Mouse (Mus musculus) CD4-positive helper T cell, adult 2 months (primary cell): ENCODE measurements around the gene Xrcc1.

ENCODE experiments used
- DNase-seq: peaks from one replicate; pipeline ENCODE4 v3.0.0-alpha.2; 2012; ENCODE audit warnings: low read depth, missing footprints, low spot score

The Xrcc1 gene

GRCm38 (mm10) chr7:24528861-24529260 lies 17.2 kb upstream of the Xrcc1 start:
- DNase-seq = no peak

DNA sequence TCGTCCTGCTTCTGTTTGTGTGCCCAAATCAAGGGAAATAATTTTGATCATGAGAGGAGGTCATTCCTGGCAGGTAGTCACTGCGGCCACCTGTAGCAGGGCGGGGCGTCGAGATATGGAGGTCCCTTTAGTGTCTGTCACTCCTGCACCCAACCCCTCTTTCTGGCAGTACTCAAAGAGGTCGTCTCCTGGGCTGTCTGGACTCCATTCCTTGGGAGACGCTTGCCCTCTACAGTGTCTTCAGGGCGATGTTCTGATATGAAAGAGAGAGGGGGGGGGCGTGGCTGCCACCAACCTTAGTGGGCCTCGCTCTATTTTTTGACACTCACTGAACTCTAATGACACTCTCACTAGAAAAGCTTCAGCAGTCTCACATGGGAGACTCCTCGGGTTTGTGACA lies 16.5 kb upstream of the Xrcc1 start:
- no peak for DNase-seq

GRCm38 (mm10) chr7:24530062-24530931 lies 15.8 kb upstream of the Xrcc1 start, which contains the start of gene Irgq:
TSS of gene Irgq (plus strand) at chr7:24530689.
- peak; percentile 99 for DNase-seq

GRCm38 (mm10) chr7:24531211-24531971 lies 14.7 kb upstream of the Xrcc1 start:
- peak; percentile 67 for DNase-seq

DNA sequence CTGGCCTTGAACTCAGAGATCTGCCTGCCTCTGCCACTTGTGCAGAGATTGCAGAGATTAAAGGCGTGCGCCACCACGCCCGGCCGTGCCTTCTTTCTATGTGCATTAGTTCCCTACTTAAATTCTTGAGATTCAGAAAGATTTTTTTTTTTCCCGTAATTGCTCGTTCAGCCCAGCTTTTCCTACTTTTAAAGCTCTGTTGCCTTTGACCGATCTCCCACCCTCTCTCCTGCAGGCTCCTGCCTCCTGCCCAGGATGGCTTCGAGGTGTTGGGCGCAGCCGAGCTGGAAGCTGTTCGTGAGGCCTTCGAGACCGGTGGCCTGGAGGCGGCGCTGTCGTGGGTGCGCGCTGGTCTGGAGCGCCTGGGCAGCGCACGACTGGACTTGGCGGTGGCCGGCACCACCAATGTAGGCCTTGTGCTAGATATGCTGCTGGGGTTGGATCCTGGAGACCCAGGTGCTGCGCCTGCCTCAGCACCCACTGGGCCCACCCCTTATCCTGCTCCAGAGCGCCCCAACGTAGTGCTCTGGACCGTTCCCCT lies 13.0 kb upstream of the Xrcc1 start:
- DNase-seq = no peak

- no peak for DNase-seq
Measured at GRCm38 (mm10) chr7:24533806-24534205, 12.3 kb upstream of the Xrcc1 start.

DNA sequence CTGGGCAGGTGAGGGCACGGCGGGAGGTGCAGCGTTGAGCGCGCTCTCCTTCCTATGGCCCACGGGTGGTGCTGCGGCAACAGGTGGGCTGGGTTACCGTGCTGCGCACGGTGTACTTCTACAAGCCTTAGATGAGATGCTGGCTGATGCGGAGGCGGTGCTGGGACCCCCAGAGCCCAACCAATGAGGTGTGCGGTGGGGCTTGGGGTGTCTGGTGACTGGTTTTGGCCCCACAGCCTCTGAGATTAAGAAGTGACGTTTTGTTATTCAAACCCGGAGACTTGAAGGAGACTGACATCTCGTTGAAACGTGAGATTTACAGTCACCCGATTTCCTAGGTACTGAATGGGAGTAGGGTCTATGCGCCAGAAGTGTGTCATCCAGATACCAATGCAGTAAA lies 11.8 kb upstream of the Xrcc1 start:
- DNase-seq = no peak

DNA sequence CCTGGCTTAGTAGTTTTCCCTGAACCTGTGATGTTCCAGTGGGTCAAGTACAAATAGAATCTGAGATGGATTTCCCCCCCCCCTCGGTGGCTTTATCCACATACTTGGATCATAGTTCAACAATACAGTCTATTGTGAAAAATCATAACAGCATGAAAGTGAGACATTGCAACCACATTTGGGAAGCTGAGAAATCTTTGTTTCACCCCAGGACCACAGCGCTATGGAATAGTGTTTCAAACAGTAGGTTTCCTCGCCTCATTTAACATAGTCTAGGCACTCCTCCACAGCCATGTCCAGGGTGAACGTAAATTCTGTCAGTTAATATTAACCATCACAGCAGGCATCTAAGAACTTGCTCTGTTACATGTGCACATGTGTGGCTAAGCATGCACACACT lies 9.0 kb upstream of the Xrcc1 start:
- DNase-seq = no peak

DNA sequence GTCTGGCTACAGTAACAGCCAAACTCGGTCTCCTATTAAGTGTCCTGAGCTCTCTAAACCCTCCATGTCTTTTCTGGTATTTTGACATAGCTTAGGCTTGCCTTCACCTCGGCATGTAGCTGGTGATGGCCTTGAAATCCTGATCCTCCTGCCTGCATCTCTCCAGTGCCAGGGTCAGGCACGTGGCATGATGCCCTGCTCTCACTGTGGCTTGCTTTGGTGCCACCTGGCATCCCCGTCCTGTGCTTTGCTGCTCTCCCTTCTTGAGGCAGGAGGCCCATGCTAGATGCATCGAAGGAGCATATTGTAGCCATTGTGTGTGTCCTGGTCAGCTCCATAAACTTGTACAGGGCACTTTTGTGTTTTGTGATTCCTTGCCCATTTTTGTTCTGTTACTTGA lies 8.5 kb upstream of the Xrcc1 start:
- no peak for DNase-seq

DNA sequence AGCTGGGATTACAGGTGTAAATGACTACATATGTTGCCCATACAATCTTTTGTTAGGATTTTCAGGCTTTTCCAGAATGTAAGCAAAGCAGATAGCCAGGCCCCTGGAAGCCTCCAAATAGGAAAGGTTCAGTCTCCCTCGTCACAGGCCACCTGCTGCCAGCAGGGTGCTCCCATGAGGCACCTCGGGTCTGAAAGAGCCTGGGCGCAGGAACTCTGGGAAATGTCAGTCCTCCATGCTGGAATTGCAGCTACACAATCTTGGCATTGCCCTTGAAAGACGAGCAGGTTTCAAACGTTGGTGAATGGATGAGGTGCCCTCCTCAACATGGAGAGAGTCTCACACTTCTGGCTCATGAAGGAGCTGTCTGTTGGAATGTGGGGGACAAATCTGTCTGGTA lies 7.9 kb upstream of the Xrcc1 start:
- no peak for DNase-seq

DNA sequence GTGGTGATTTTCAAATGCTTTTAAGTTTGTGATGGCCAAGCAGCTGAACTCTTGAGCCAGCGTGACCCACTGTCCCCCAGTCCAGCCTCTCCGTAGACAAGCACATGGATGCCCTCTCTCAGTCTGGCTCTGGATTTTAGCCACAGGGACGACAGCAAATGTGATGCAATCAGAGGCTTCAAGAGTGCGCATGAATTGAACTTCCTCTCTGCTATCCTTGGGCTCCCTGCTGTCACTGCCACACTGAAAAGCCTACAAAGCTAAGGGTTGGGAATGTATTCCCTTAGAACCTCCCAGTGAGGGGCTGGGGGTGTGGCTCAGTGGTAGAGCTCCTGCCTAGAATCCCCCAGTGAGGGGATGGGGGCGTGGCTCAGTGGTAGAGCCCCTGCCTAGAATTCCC lies 7.4 kb upstream of the Xrcc1 start:
- DNase-seq = no peak

DNA sequence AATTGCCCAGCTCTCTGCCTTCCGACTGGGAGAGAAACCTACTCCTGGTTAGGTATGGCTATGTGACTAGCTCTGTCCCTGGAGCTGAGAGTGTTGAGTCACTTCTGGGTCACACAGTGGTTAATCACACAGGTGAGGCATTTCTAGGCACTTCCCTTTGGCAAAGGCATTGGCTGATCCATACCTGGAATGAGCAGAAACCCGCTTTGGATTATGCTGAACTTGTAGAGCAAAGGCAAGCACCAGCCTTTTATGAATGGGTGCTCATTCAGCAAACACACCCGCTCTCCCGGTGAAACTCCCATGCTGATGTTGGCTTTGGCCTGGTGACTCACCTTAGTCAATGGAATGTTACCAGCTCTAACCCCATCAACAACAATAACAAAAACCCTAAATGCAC lies 6.4 kb upstream of the Xrcc1 start:
- no peak for DNase-seq

DNA sequence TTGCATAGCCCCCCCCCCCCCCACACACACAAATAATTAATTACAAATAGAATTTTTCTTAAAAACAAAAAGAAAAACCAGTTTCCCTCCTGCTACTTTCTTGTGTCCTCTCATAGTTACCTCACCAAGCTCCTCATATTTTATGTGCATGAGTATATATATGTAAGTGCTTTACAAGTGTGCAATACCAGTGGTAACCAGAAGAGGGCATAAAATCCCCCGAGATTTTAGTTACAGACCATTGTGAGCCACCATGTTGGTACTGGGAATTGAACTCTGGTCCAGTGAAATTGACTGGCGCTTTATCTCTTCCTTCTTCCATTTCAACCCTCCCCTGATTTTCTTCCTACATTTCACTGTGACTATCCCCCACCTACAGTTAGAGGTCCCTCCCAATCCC lies 1.6 kb upstream of the Xrcc1 start:
- DNase-seq = peak; percentile 29

DNA sequence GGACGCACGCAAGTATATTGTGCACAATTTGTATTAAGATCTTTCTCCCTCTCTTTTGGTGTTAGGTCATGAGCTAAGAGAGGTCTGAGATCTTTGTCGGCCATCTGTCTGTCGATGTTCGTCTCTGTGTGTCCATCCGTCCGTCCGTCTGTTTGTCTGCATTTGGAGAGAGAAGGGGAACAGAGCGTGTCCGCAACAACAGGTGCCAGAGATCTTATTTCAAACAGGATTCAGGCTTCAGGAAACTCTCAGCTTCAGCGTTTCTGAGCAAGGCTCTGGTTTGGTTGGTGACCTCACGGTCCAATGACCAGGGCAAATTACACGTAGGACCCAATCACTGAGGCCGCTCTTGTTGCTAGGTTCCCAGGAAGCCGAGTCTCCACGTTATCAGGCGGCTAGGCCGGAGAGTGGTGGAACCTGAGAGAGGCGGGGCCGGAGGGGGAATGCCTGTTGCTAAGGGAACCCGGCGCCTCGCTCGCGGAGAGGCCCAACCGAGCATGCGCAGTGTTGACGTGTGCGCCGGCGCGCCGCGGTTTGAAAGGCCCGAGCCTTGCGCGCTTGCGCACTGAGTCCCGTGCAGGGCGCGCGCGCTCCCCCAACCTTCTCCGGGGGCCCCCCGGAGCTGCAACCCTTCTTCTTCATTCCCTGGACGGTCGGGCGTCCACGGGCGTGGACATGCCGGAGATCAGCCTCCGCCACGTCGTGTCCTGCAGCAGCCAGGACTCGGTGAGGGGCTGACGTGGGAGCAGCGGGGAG lies 723 bp downstream of the Xrcc1 start:
- DNase-seq = peak; percentile 97

DNA sequence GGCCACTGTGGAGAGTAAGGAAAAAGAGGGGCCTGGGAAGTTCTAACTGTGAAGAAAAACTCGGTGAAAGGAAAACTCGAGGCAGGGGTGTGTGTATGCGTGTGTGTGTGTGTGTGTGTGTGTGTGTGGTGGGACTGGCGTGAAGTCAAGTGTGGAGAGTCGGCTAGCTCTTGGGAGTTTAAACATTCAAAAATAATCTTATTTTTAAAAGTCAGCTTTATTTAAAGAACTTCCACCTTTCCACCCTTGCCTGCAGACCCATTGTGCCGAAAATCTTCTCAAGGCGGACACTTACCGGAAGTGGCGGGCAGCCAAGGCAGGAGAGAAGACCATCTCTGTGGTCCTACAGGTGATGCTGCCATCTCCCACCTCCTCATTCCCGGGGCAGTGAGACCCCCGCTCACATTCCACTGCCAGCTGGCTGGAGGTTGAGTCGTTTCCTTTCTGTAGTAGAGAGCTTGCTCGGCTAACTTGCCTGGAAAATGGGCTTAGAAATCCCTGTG lies 1.5 kb downstream of the Xrcc1 start:
- DNase-seq = no peak

- no peak for DNase-seq
Measured at GRCm38 (mm10) chr7:24551985-24552759, 6.1 kb downstream of the Xrcc1 start.

DNA sequence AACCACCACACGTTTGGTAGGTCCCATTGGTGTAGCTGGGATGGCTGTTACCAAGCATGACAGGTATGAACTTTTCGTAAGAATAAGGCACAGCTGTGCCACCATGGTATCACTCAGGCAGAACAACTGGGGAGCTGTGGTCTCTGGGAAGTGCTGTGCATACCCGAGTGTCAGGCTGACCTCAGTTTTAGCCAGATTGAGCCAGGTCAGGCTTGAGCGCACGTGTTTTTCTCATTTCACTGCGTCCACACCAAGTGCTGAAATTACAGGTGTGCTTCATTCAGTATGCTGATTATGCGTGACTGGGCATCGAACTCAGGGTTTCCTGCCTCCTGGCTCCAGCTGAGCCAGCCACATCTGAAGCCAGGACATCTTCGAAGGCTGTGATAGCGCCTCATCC lies 9.7 kb downstream of the Xrcc1 start:
- DNase-seq = no peak

- DNase-seq = no peak
Measured at GRCm38 (mm10) chr7:24561450-24561849, 15.4 kb downstream of the Xrcc1 start.

GRCm38 (mm10) chr7:24563191-24563836 lies 17.2 kb downstream of the Xrcc1 start:
- no peak for DNase-seq

DNA sequence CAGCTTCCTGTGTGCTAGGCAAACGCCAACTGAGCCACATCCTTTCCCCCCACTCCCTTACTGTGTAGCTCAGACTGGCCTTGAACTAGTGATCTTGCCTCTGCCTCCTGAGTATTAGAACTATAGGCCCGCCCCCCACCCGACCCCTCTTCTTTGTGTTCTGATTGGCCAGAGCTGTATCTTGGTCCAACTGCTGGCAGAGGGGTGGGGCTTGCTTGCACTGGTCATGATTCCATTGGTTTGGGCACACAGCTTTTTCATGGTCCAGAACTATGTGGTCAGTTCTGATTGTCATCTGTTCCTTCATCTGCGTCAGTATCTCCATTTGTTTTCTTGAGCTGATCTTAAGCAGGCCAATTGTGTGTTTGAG lies 17.7 kb downstream of the Xrcc1 start:
- no peak for DNase-seq
